Mouse (Mus musculus) limb, embryonic 12.5 days (tissue): ENCODE results near the gene Fam161a. TPM values are rescaled to one million over a fixed set of nuclear protein-coding genes. Genes with fewer than 3 reads are reported as not detected.

Source experiments
- ATAC-seq: fragments of 200-750 bp; cut with Nextera tagmentation; 2 replicates; pipeline ENCODE4 v1.8.0; 2017; ENCODE audit warnings: low read depth, moderate TSS enrichment; ENCODE audit not compliant: insufficient number of reproducible peaks, insufficient read depth, low FRiP score, low TSS enrichment
- H3K27ac ChIP-seq: fragments of 300-500 bp; sonication (generic); 2 replicates; pipeline ENCODE4 v1.5.1; 2016; ENCODE audit warnings: mild to moderate bottlenecking, moderate library complexity
- H3K27me3 ChIP-seq: fragments of 300-500 bp; sonication (generic); 2 replicates; pipeline ENCODE4 v1.6.1; 2016; ENCODE audit warnings: mild to moderate bottlenecking, moderate library complexity
- H3K36me3 ChIP-seq: fragments of 300-500 bp; sonication (generic); 2 replicates; pipeline ENCODE4 v1.6.1; 2016; ENCODE audit warnings: mild to moderate bottlenecking, moderate library complexity
- H3K4me1 ChIP-seq: fragments of 300-500 bp; sonication (generic); replicated peaks from 2 replicates; pipeline ENCODE4 v1.6.1; 2016
- H3K4me2 ChIP-seq: fragments of 300-500 bp; sonication (generic); 2 replicates; pipeline ENCODE4 v1.6.1; 2016; ENCODE audit warnings: mild to moderate bottlenecking, moderate library complexity
- H3K4me3 ChIP-seq: fragments of 300-500 bp; sonication (generic); replicated peaks from 2 replicates; pipeline ENCODE4 v1.5.1; 2016; ENCODE audit warnings: mild to moderate bottlenecking
- H3K9ac ChIP-seq: fragments of 300-500 bp; sonication (generic); replicated peaks from 2 replicates; pipeline ENCODE4 v1.6.1; 2016; ENCODE audit warnings: mild to moderate bottlenecking, moderate library complexity
- H3K9me3 ChIP-seq: fragments of 300-500 bp; sonication (generic); 2 replicates; pipeline ENCODE4 v1.6.1; 2016; ENCODE audit warnings: mild to moderate bottlenecking, moderate library complexity
- WGBS: fragments of 180-500 bp; shearing (Covaris S2); methylation state at CpG from one replicate; pipeline ENCODE4 v1.1.7; 2016; 5-methylcytosine and 5-hydroxymethylcytosine counted together
- polyA plus RNA-seq: library from polyadenylated mRNA; unstranded; fragments of >200 nt; fragmentation: Nextera tagmentation; extraction: Ambion mirVana; gene quantifications from 2 replicates; pipeline ENCODE4 v1.2.1, GENCODE M21; 2016

The Fam161a gene
- 2.3 and 3.3 TPM in 2 replicates for polyA plus RNA-seq

- no peaks in the 10 kb centered on the region for H3K9me3 ChIP-seq
- peak within 1 kb of the TSS; percentile 74 for H3K4me2 ChIP-seq
- peak within 1 kb of the TSS; percentile 66 for H3K9ac ChIP-seq
- peak within 1 kb of the TSS; percentile 90 for H3K27ac ChIP-seq
- no peaks in the 10 kb centered on the region for H3K27me3 ChIP-seq
- no peaks in the 10 kb centered on the region for H3K4me1 ChIP-seq
- peak; percentile 84 for ATAC-seq
- peaks cover 27% of the 10 kb centered on the region for H3K36me3 ChIP-seq
- under 1% methylated on average over 22 of the region's 22 CpGs for WGBS
- H3K4me3 ChIP-seq, result peak within 1 kb of the TSS; percentile 57
Observed at GRCm38 (mm10) chr11:23007481-23008180, at the start of gene Fam161a. Gene Fam161a (plus strand): TSS chr11:23007531.

- no peak for ATAC-seq
- H3K9ac ChIP-seq, result no peak overlapping the region
- peaks cover 20% of the 10 kb centered on the region for H3K36me3 ChIP-seq
- no peaks in the 10 kb centered on the region for H3K27me3 ChIP-seq
- no peaks in the 10 kb centered on the region for H3K9me3 ChIP-seq
- 86% methylated on average over 4 of the region's 4 CpGs for WGBS
- H3K4me3 ChIP-seq, result no peak overlapping the region
- no peaks in the 10 kb centered on the region for H3K4me1 ChIP-seq
- no peak overlapping the region for H3K27ac ChIP-seq
- no peak overlapping the region for H3K4me2 ChIP-seq
Observed at GRCm38 (mm10) chr11:22957791-22958374, 49.4 kb upstream of the Fam161a start.

- 76% methylated on average over 1 of the region's 1 CpGs for WGBS
- H3K4me1 ChIP-seq, result no peaks in the 10 kb centered on the region
- H3K9me3 ChIP-seq, result peaks cover 12% of the 10 kb centered on the region
- no peak overlapping the region for H3K27ac ChIP-seq
- ATAC-seq, result no peak
- H3K27me3 ChIP-seq, result no peaks in the 10 kb centered on the region
- H3K9ac ChIP-seq, result no peak overlapping the region
- peaks cover 8% of the 10 kb centered on the region for H3K36me3 ChIP-seq
- H3K4me2 ChIP-seq, result no peak overlapping the region
- no peak overlapping the region for H3K4me3 ChIP-seq
Observed at GRCm38 (mm10) chr11:22962101-22962500, 45.2 kb upstream of the Fam161a start.

- Histone ChIP-seq H3K4me3 (no peak overlapping the region), H3K9me3 (peaks cover 21% of the 10 kb centered on the region), H3K9ac (no peak overlapping the region), H3K27me3 (no peaks in the 10 kb centered on the region), H3K27ac (no peak overlapping the region), H3K4me1 (no peaks in the 10 kb centered on the region), H3K36me3 (peaks cover 19% of the 10 kb centered on the region), H3K4me2 (no peak overlapping the region)
- 79% methylated on average over 4 of the region's 4 CpGs for WGBS
- no peak for ATAC-seq
Observed at GRCm38 (mm10) chr11:22964401-22964800, 42.9 kb upstream of the Fam161a start.

- no peak overlapping the region for H3K9ac ChIP-seq
- no peak overlapping the region for H3K4me2 ChIP-seq
- 79% methylated on average over 4 of the region's 4 CpGs for WGBS
- H3K36me3 ChIP-seq, result peaks cover 19% of the 10 kb centered on the region
- ATAC-seq, result no peak
- H3K27ac ChIP-seq, result no peak overlapping the region
- no peak overlapping the region for H3K4me3 ChIP-seq
- H3K27me3 ChIP-seq, result no peaks in the 10 kb centered on the region
- H3K9me3 ChIP-seq, result peaks cover 22% of the 10 kb centered on the region
- H3K4me1 ChIP-seq, result no peaks in the 10 kb centered on the region
Observed at GRCm38 (mm10) chr11:22965503-22965902, 41.8 kb upstream of the Fam161a start.

- Histone ChIP-seq H3K27me3 (no peaks in the 10 kb centered on the region), H3K4me3 (no peak overlapping the region), H3K36me3 (peaks cover 46% of the 10 kb centered on the region), H3K4me1 (peaks cover 8% of the 10 kb centered on the region), H3K9me3 (peaks cover 52% of the 10 kb centered on the region), H3K9ac (no peak overlapping the region), H3K4me2 (no peak overlapping the region), H3K27ac (no peak overlapping the region)
- 68% methylated on average over 6 of the region's 6 CpGs for WGBS
- ATAC-seq, result no peak
Observed at GRCm38 (mm10) chr11:22969486-22969885, 37.8 kb upstream of the Fam161a start.

GRCm38 (mm10) chr11:22970546-22970945 is 36.8 kb upstream of the Fam161a start:
- Histone ChIP-seq H3K4me3 (no peak overlapping the region), H3K9ac (no peak overlapping the region), H3K27ac (no peak overlapping the region), H3K9me3 (peaks cover 52% of the 10 kb centered on the region), H3K27me3 (no peaks in the 10 kb centered on the region), H3K36me3 (peaks cover 49% of the 10 kb centered on the region), H3K4me2 (no peak overlapping the region), H3K4me1 (peaks cover 14% of the 10 kb centered on the region)
- no peak for ATAC-seq
- 100% methylated on average over 1 of the region's 1 CpGs for WGBS

GRCm38 (mm10) chr11:22971835-22972709 is 35.3 kb upstream of the Fam161a start, which contains the start of gene Zrsr1:
Gene Zrsr1 (plus strand): TSS chr11:22972005.
- Histone ChIP-seq H3K9me3 (peaks cover 41% of the 10 kb centered on the region), H3K27me3 (no peaks in the 10 kb centered on the region), H3K4me1 (peaks cover 22% of the 10 kb centered on the region), H3K36me3 (peaks cover 53% of the 10 kb centered on the region), H3K4me3 (peak within 1 kb of the TSS; percentile 57), H3K9ac (peak within 1 kb of the TSS; percentile 44), H3K4me2 (peak within 1 kb of the TSS; percentile 73), H3K27ac (peak within 1 kb of the TSS; percentile 79)
- peak; percentile 78 for ATAC-seq
- WGBS, result 50% methylated on average over 56 of the region's 56 CpGs

- H3K27ac ChIP-seq, result peak overlapping the region; percentile 79
- H3K9me3 ChIP-seq, result peaks cover 32% of the 10 kb centered on the region
- peaks cover 55% of the 10 kb centered on the region for H3K36me3 ChIP-seq
- H3K4me2 ChIP-seq, result peak overlapping the region; percentile 73
- ATAC-seq, result peak; percentile 39; the same call in 1 of the 2 replicates
- H3K4me1 ChIP-seq, result peaks cover 22% of the 10 kb centered on the region
- 52% methylated on average over 45 of the region's 46 CpGs for WGBS
- H3K27me3 ChIP-seq, result no peaks in the 10 kb centered on the region
- peak overlapping the region; percentile 57 for H3K4me3 ChIP-seq
- H3K9ac ChIP-seq, result peak overlapping the region; percentile 61
Observed at GRCm38 (mm10) chr11:22972746-22973526, 34.4 kb upstream of the Fam161a start.

GRCm38 (mm10) chr11:22973599-22973998 is 33.7 kb upstream of the Fam161a start:
- Histone ChIP-seq H3K9ac (peak overlapping the region; percentile 61), H3K36me3 (peaks cover 55% of the 10 kb centered on the region), H3K27me3 (no peaks in the 10 kb centered on the region), H3K4me3 (peak overlapping the region; percentile 57), H3K4me1 (peaks cover 22% of the 10 kb centered on the region), H3K27ac (no peak overlapping the region), H3K4me2 (peak overlapping the region; percentile 64), H3K9me3 (peaks cover 31% of the 10 kb centered on the region)
- ATAC-seq, result no peak
- WGBS, result 47% methylated on average over 14 of the region's 14 CpGs
